Mouse (Mus musculus) G1E (cell line): Measurements from ENCODE around the gene Ccdc61. TPM values are rescaled to one million over a fixed set of nuclear protein-coding genes. Genes with fewer than 3 reads are reported as not detected.

Source experiments
- ATAC-seq: 2 replicates; pipeline ENCODE4 v1.8.0; 2016; ENCODE audit warnings: mild to moderate bottlenecking; ENCODE audit not compliant: insufficient number of reproducible peaks, poor library complexity, low FRiP score, severe bottlenecking; ENCODE audit errors: extremely low read depth
- DNase-seq: peaks from one replicate; pipeline ENCODE4 v3.0.0; 2012; ENCODE audit warnings: low spot score
- H3K27me3 ChIP-seq: 2 replicates; pipeline ENCODE4 v1.6.1; 2012; ENCODE audit warnings: mild to moderate bottlenecking, low read length, inconsistent platforms; ENCODE audit not compliant: insufficient read depth
- H3K36me3 ChIP-seq: replicated peaks from 2 replicates; pipeline ENCODE3; 2012; ENCODE audit warnings: mild to moderate bottlenecking, inconsistent platforms
- H3K4me1 ChIP-seq: 2 replicates; pipeline ENCODE4 v1.6.1; 2012; ENCODE audit warnings: low read depth, low read length, inconsistent platforms, mixed read lengths; ENCODE audit not compliant: insufficient read depth
- H3K4me3 ChIP-seq: 2 replicates; pipeline ENCODE4 v1.5.1; 2012; ENCODE audit warnings: low read depth, mild to moderate bottlenecking, inconsistent platforms, low read length, moderate library complexity, mixed read lengths
- H3K9me3 ChIP-seq: replicated peaks from 2 replicates; pipeline ENCODE4 v1.6.1; 2012; ENCODE audit warnings: inconsistent platforms
- CTCF ChIP-seq: IDR thresholded peaks from 2 replicates; pipeline ENCODE4 v1.5.1; 2012; ENCODE audit warnings: low read depth, low read length, inconsistent platforms, mixed read lengths
- GATA1 ChIP-seq: IDR thresholded peaks from 2 replicates; pipeline ENCODE4 v1.6.1; 2012; ENCODE audit warnings: borderline replicate concordance, low read length, inconsistent platforms, mixed read lengths
- GATA2 ChIP-seq: IDR thresholded peaks from 2 replicates; pipeline ENCODE4 v1.6.1; 2012; ENCODE audit warnings: low read depth, low read length, inconsistent platforms, borderline replicate concordance
- POLR2AphosphoS5 ChIP-seq: IDR thresholded peaks from 2 replicates; pipeline ENCODE4 v1.6.1; 2012; ENCODE audit warnings: low read depth, low read length, inconsistent platforms; ENCODE audit not compliant: insufficient replicate concordance
- TAL1 ChIP-seq: conservative IDR thresholded peaks from 2 replicates; pipeline ENCODE4 v1.6.1; 2012; ENCODE audit warnings: low read depth, low read length, inconsistent platforms, mixed read lengths
- polyA plus RNA-seq: library from polyadenylated mRNA; stranded (reverse); fragments of >175 nt; gene quantifications from 2 replicates; pipeline ENCODE4 v1.2.3, GENCODE M21; 2012
- total RNA-seq, 2 experiments: library from RNA; stranded (forward) in 1 of 2; stranded (reverse) in 1 of 2; fragments of 200-1000 nt in 1 of 2; fragments of >200 nt in 1 of 2; fragmentation: Nextera tagmentation in 1 of 2; gene quantifications; 2 replicates each; pipeline ENCODE4 v1.2.3; 2014 to 2017

Ccdc61 gene
- total and polyA plus RNA-seq, 3 experiments: 9.4 to 47.9 (median 9.6) TPM

GRCm38 (mm10) chr7:18884745-18885422 lies 25.3 kb downstream of the Ccdc61 start:
- 0 out of 2 replicates have a peak, but pooled peaks cover 3% of the 10 kb centered on the region for H3K4me1 ChIP-seq
- peaks cover 5% of the 10 kb centered on the region for H3K36me3 ChIP-seq
- H3K9me3 ChIP-seq: no peaks in the 10 kb centered on the region
- DNase-seq: no peak
- ATAC-seq: no peak
- H3K27me3 ChIP-seq: peaks cover 18% of the 10 kb centered on the region
- no peak overlapping the region for H3K4me3 ChIP-seq
- no peak for TF ChIP-seq POLR2AphosphoS5
- TF ChIP-seq CTCF: no peak
- no peak for TF ChIP-seq GATA1
- TF ChIP-seq GATA2: no peak
- no peak for TF ChIP-seq TAL1

- peaks cover 18% of the 10 kb centered on the region for H3K27me3 ChIP-seq
- H3K4me3 ChIP-seq: no peak overlapping the region
- no peaks in the 10 kb centered on the region for H3K9me3 ChIP-seq
- no peaks in the 10 kb centered on the region for H3K36me3 ChIP-seq
- H3K4me1 ChIP-seq: 0 out of 2 replicates have a peak, but pooled peaks cover 3% of the 10 kb centered on the region
- ATAC-seq (no peak), DNase-seq (no peak)
- TF ChIP-seq CTCF: no peak
- no peak for TF ChIP-seq POLR2AphosphoS5
- TF ChIP-seq GATA1: no peak
These were observed 26.0 kb downstream of the Ccdc61 start for GRCm38 (mm10) chr7:18883991-18884744.

- no peak for ATAC-seq
- H3K27me3 ChIP-seq: peaks cover 12% of the 10 kb centered on the region
- DNase-seq: no peak
- no peaks in the 10 kb centered on the region for H3K4me1 ChIP-seq
- no peak for TF ChIP-seq GATA2
- TF ChIP-seq GATA1: no peak
- no peak for TF ChIP-seq POLR2AphosphoS5
- H3K4me3 ChIP-seq: no peak overlapping the region
- no peaks in the 10 kb centered on the region for H3K9me3 ChIP-seq
- H3K36me3 ChIP-seq: no peaks in the 10 kb centered on the region
These were observed 31.5 kb downstream of the Ccdc61 start for GRCm38 (mm10) chr7:18878691-18879090.

- no peaks in the 10 kb centered on the region for H3K36me3 ChIP-seq
- H3K9me3 ChIP-seq: no peaks in the 10 kb centered on the region
- H3K4me1 ChIP-seq: peaks cover 3% of the 10 kb centered on the region; the same call in 1 of the 2 replicates
- H3K27me3 ChIP-seq: 0 out of 2 replicates have a peak, but pooled peaks cover 3% of the 10 kb centered on the region
- TF ChIP-seq CTCF (no peak), GATA1 (no peak), GATA2 (no peak), POLR2AphosphoS5 (no peak), TAL1 (no peak)
- DNase-seq: no peak
- H3K4me3 ChIP-seq: no peak overlapping the region
- no peak for ATAC-seq
These were observed 34.8 kb downstream of the Ccdc61 start for GRCm38 (mm10) chr7:18875372-18875771.

GRCm38 (mm10) chr7:18873253-18873652 lies 37.0 kb downstream of the Ccdc61 start:
- peaks cover 3% of the 10 kb centered on the region; the same call in 1 of the 2 replicates for H3K4me1 ChIP-seq
- ATAC-seq (peak; percentile 40; the same call in 1 of the 2 replicates), DNase-seq (peak; percentile 25)
- H3K27me3 ChIP-seq: no peaks in the 10 kb centered on the region
- H3K4me3 ChIP-seq: no peak overlapping the region
- H3K36me3 ChIP-seq: no peaks in the 10 kb centered on the region
- TF ChIP-seq GATA2 (no peak), CTCF (peak; percentile 79)
- no peaks in the 10 kb centered on the region for H3K9me3 ChIP-seq

- Histone ChIP-seq H3K27me3 (no peaks in the 10 kb centered on the region), H3K9me3 (no peaks in the 10 kb centered on the region), H3K4me1 (peaks cover 3% of the 10 kb centered on the region; the same call in 1 of the 2 replicates), H3K4me3 (no peak overlapping the region), H3K36me3 (no peaks in the 10 kb centered on the region)
- TF ChIP-seq GATA1 (no peak), TAL1 (no peak), CTCF (no peak), POLR2AphosphoS5 (no peak), GATA2 (no peak)
- DNase-seq (no peak), ATAC-seq (no peak)
These were observed 37.4 kb downstream of the Ccdc61 start for GRCm38 (mm10) chr7:18872816-18873215.
